Mouse (Mus musculus) heart, embryonic 10.5 days (tissue): ENCODE results near the gene H2-DMb1. TPM values are rescaled to one million over a fixed set of nuclear protein-coding genes. Genes with fewer than 3 reads are reported as not detected.

Experiments
- DNase-seq: peaks from one replicate; pipeline ENCODE4 v3.0.0-alpha.2; 2017; ENCODE audit warnings: low spot score
- H3K27ac ChIP-seq: fragments of 300-500 bp; sonication (generic); 2 replicates; pipeline ENCODE4 v1.5.1; 2016; ENCODE audit warnings: mild to moderate bottlenecking
- H3K27me3 ChIP-seq: fragments of 300-500 bp; sonication (generic); 2 replicates; pipeline ENCODE4 v1.6.1; 2016; ENCODE audit warnings: mild to moderate bottlenecking; ENCODE audit not compliant: poor library complexity, insufficient read depth, severe bottlenecking
- H3K36me3 ChIP-seq: fragments of 300-500 bp; sonication (generic); 2 replicates; pipeline ENCODE4 v1.6.1; 2016; ENCODE audit warnings: mild to moderate bottlenecking, moderate library complexity
- H3K4me1 ChIP-seq: fragments of 300-500 bp; sonication (generic); 2 replicates; pipeline ENCODE4 v1.6.1; 2016; ENCODE audit warnings: mild to moderate bottlenecking
- H3K4me3 ChIP-seq: fragments of 300-500 bp; sonication (generic); 2 replicates; pipeline ENCODE4 v1.5.1; 2016; ENCODE audit warnings: mild to moderate bottlenecking, moderate library complexity
- H3K9me3 ChIP-seq: fragments of 300-500 bp; sonication (generic); 2 replicates; pipeline ENCODE4 v1.6.1; 2016; ENCODE audit warnings: mild to moderate bottlenecking, moderate library complexity
- WGBS: fragments of 180-500 bp; shearing (Covaris S2); methylation state at CpG from one replicate; pipeline ENCODE4 v1.1.7; 2016; 5-methylcytosine and 5-hydroxymethylcytosine counted together
- polyA plus RNA-seq: library from polyadenylated mRNA; unstranded; fragments of >200 nt; fragmentation: Nextera tagmentation; extraction: Ambion mirVana; gene quantifications from 2 replicates; pipeline ENCODE4 v1.2.1, GENCODE M21; 2016

Gene H2-DMb1
- polyA plus RNA-seq, 1 experiment from 2014 or later: 0.29 TPM

GRCm38 (mm10) chr17:34172528-34172927, 19.7 kb downstream of the H2-DMb1 start:
- Histone ChIP-seq H3K4me3 (no peak overlapping the region), H3K27me3 (0 out of 2 replicates have a peak, but pooled peaks cover 4% of the 10 kb centered on the region), H3K36me3 (no peaks in the 10 kb centered on the region), H3K4me1 (no peaks in the 10 kb centered on the region), H3K9me3 (0 out of 2 replicates have a peak, but pooled peaks cover 9% of the 10 kb centered on the region), H3K27ac (no peak overlapping the region)
- WGBS: 89% methylated on average over 5 of the region's 5 CpGs
- DNase-seq: no peak

GRCm38 (mm10) chr17:34174075-34174474, 21.2 kb downstream of the H2-DMb1 start:
- Histone ChIP-seq H3K9me3 (0 out of 2 replicates have a peak, but pooled peaks cover 9% of the 10 kb centered on the region), H3K4me3 (no peak overlapping the region), H3K4me1 (no peaks in the 10 kb centered on the region), H3K27ac (no peak overlapping the region), H3K27me3 (0 out of 2 replicates have a peak, but pooled peaks cover 4% of the 10 kb centered on the region), H3K36me3 (no peaks in the 10 kb centered on the region)
- no peak for DNase-seq
- WGBS: 64% methylated on average over 1 of the region's 1 CpGs

DNA sequence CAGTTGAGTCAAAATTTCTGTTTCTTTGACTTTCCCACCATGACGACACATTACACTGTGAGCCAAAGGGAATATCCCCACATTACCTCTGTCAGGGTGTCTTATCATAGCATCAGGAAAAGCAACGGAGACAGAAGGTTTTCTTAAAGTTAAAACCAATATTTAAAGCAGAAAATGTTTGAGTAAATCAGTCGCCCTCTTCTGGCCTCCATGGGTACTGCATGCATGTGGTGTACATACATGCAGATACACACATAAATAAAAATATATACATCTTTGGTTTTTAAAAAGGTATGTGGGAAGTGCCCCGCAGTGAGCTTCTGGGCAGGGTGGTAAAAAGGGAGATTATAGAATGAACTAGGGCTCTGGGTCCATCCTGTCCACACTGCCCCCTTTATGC, 24.3 kb downstream of the H2-DMb1 start:
- 68% methylated on average over 4 of the region's 4 CpGs for WGBS
- peaks cover 13% of the 10 kb centered on the region; the same call in 1 of the 2 replicates for H3K27me3 ChIP-seq
- no peaks in the 10 kb centered on the region for H3K4me1 ChIP-seq
- no peak overlapping the region for H3K4me3 ChIP-seq
- H3K27ac ChIP-seq: no peak overlapping the region
- H3K9me3 ChIP-seq: 0 out of 2 replicates have a peak, but pooled peaks cover 8% of the 10 kb centered on the region
- DNase-seq: no peak
- H3K36me3 ChIP-seq: no peaks in the 10 kb centered on the region

DNA sequence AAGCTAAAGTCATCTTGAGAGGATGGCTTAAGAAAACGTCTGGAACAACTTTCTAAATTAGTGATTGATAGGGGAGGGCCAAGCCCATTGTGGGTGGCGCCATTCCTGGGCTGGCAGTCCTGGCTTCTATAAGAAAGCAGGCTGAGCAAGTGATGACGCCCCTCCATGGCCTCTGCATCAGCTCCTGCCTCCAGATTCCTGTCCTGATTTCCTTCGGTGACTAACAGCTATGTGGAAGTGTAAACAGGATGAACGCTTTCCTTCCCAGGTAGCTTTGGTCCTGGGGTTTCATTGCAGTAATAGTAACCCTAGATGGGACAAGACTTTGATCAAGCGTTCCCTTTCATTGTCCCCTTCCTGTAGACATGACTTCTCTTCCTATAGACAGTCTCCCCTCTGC, 26.1 kb downstream of the H2-DMb1 start:
- no peak overlapping the region for H3K27ac ChIP-seq
- H3K4me3 ChIP-seq: no peak overlapping the region
- 0 out of 2 replicates have a peak, but pooled peaks cover 7% of the 10 kb centered on the region for H3K9me3 ChIP-seq
- DNase-seq: no peak
- H3K27me3 ChIP-seq: peaks cover 30% of the 10 kb centered on the region
- 64% methylated on average over 6 of the region's 6 CpGs for WGBS
- no peaks in the 10 kb centered on the region for H3K4me1 ChIP-seq
- no peaks in the 10 kb centered on the region for H3K36me3 ChIP-seq

- peaks cover 40% of the 10 kb centered on the region for H3K27me3 ChIP-seq
- 67% methylated on average over 13 of the region's 13 CpGs for WGBS
- no peak overlapping the region for H3K4me3 ChIP-seq
- H3K9me3 ChIP-seq: 0 out of 2 replicates have a peak, but pooled peaks cover 7% of the 10 kb centered on the region
- no peaks in the 10 kb centered on the region for H3K36me3 ChIP-seq
- no peak overlapping the region for H3K27ac ChIP-seq
- DNase-seq: no peak
- no peaks in the 10 kb centered on the region for H3K4me1 ChIP-seq
These were observed 27.3 kb downstream of the H2-DMb1 start for GRCm38 (mm10) chr17:34179913-34180859.

DNA sequence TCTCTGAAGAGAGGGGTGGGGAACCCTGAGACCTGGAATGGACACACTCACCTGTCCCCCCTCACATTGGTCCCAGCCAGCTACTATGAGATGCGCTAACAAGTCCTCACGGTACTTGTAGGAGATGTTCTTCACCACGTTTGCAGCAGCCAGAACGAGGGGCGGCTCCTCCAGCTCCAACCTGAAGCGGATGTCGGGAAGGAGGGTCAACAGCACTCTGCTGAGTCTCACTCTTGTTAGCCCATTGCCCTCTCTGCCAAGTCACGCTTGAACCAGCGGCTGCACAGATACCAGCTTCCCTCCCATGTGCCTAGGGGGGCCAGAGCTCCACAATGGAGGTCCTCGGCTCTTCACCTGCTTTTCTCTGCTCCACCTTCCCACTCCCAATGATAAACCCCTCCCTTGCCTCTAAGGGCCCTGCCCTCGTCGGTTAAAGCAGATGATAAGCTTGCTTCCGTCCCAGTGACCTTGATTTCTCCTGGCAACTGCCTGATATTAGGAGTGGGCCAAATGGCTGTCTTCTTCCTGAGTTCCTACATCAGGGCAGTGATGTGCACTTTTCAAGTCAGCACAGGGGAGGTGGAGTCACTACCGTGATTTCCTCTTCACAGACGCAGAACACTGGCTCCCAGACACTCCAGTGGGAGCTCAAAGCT, 30.8 kb downstream of the H2-DMb1 start:
- peaks cover 17% of the 10 kb centered on the region for H3K4me1 ChIP-seq
- DNase-seq: peak; percentile 66
- 69% methylated on average over 15 of the region's 15 CpGs for WGBS
- peaks cover 73% of the 10 kb centered on the region for H3K27me3 ChIP-seq
- no peak overlapping the region for H3K27ac ChIP-seq
- H3K36me3 ChIP-seq: no peaks in the 10 kb centered on the region
- no peak overlapping the region for H3K4me3 ChIP-seq
- H3K9me3 ChIP-seq: no peaks in the 10 kb centered on the region

GRCm38 (mm10) chr17:34185526-34185925, 32.7 kb downstream of the H2-DMb1 start:
- 83% methylated on average over 9 of the region's 9 CpGs for WGBS
- H3K9me3 ChIP-seq: no peaks in the 10 kb centered on the region
- no peaks in the 10 kb centered on the region for H3K36me3 ChIP-seq
- H3K4me3 ChIP-seq: no peak overlapping the region
- peaks cover 17% of the 10 kb centered on the region for H3K4me1 ChIP-seq
- H3K27me3 ChIP-seq: peaks cover 91% of the 10 kb centered on the region
- DNase-seq: peak; percentile 68
- no peak overlapping the region for H3K27ac ChIP-seq

DNA sequence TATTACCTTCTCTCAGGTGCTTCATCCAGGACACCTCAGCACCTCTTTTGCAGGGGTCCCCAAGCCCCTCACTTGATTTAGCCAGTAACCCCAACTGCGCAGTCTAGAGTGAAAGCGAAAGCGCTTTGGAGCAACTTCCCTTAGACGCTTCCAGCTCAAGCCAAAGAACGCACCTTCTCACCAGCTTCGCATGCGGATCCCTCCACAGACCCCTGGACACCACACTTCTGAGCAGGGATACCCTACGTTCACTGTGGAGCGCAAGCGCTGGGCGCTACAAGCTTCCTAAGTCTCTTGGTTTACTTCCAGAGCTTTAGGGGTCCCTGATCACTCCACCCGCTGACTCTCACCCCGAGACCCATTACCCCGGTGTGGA, 34.0 kb downstream of the H2-DMb1 start:
- Histone ChIP-seq H3K9me3 (no peaks in the 10 kb centered on the region), H3K27me3 (peaks cover 97% of the 10 kb centered on the region), H3K27ac (peak overlapping the region; percentile 56; the same call in 1 of the 2 replicates), H3K36me3 (no peaks in the 10 kb centered on the region), H3K4me1 (peaks cover 17% of the 10 kb centered on the region), H3K4me3 (peak overlapping the region; percentile 68)
- WGBS: 5% methylated on average over 14 of the region's 14 CpGs
- DNase-seq: no peak

- Histone ChIP-seq H3K27me3 (peaks cover 98% of the 10 kb centered on the region), H3K4me1 (peaks cover 17% of the 10 kb centered on the region), H3K27ac (peak within 1 kb of the TSS; percentile 56; the same call in 1 of the 2 replicates), H3K36me3 (no peaks in the 10 kb centered on the region), H3K4me3 (peak within 1 kb of the TSS; percentile 68), H3K9me3 (no peaks in the 10 kb centered on the region)
- under 1% methylated on average over 46 of the region's 46 CpGs for WGBS
- peak; percentile 94 for DNase-seq
These were observed 34.5 kb downstream of the H2-DMb1 start, which contains the start of the genes Tap1 and Psmb9 for GRCm38 (mm10) chr17:34187261-34187916. Tap1 (plus strand) TSS chr17:34187553. Psmb9 (minus strand) TSS chr17:34187764.

DNA sequence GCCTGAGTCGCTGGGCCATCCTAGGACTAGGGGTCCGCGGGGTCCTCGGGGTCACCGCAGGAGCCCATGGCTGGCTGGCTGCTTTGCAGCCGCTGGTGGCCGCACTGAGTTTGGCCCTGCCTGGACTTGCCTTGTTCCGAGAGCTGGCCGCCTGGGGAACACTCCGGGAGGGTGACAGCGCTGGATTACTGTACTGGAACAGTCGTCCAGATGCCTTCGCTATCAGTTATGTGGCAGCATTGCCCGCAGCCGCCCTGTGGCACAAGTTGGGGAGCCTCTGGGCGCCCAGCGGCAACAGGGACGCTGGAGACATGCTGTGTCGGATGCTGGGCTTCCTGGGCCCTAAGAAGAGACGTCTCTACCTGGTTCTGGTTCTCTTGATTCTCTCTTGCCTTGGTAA, 35.1 kb downstream of the H2-DMb1 start:
- H3K27me3 ChIP-seq: peaks cover 98% of the 10 kb centered on the region
- WGBS: 7% methylated on average over 20 of the region's 20 CpGs
- H3K27ac ChIP-seq: peak overlapping the region; percentile 56; the same call in 1 of the 2 replicates
- H3K4me3 ChIP-seq: peak overlapping the region; percentile 68
- no peaks in the 10 kb centered on the region for H3K9me3 ChIP-seq
- H3K4me1 ChIP-seq: peaks cover 19% of the 10 kb centered on the region
- no peaks in the 10 kb centered on the region for H3K36me3 ChIP-seq
- DNase-seq: peak; percentile 75

GRCm38 (mm10) chr17:34188986-34189385, 36.1 kb downstream of the H2-DMb1 start:
- WGBS: 62% methylated on average over 6 of the region's 6 CpGs
- DNase-seq: peak; percentile 48
- Histone ChIP-seq H3K36me3 (no peaks in the 10 kb centered on the region), H3K9me3 (no peaks in the 10 kb centered on the region), H3K27ac (no peak overlapping the region), H3K4me3 (no peak overlapping the region), H3K27me3 (peaks cover 98% of the 10 kb centered on the region), H3K4me1 (peaks cover 20% of the 10 kb centered on the region)

DNA sequence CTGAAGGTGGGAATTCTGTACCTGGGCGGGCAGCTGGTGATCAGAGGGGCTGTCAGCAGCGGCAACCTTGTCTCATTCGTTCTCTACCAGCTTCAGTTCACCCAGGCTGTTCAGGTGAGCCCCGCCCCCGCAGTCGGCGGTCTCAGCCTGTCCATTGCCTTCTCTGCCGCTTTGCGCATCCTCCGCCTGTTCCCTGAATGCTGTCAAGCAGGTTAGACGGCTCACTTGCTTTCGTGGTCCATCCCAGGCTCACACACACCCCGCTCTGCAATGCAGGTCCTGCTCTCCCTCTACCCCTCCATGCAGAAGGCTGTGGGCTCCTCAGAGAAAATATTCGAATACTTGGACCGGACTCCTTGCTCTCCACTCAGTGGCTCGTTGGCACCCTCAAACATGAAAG, 40.0 kb downstream of the H2-DMb1 start:
- Histone ChIP-seq H3K36me3 (no peaks in the 10 kb centered on the region), H3K27ac (no peak overlapping the region), H3K27me3 (peaks cover 98% of the 10 kb centered on the region), H3K4me1 (peaks cover 15% of the 10 kb centered on the region), H3K4me3 (no peak overlapping the region), H3K9me3 (no peaks in the 10 kb centered on the region)
- DNase-seq: peak; percentile 56
- WGBS: 21% methylated on average over 16 of the region's 16 CpGs
